17 mouse cellular contexts compared by ENCODE assay signal in the genomic region with DNA sequence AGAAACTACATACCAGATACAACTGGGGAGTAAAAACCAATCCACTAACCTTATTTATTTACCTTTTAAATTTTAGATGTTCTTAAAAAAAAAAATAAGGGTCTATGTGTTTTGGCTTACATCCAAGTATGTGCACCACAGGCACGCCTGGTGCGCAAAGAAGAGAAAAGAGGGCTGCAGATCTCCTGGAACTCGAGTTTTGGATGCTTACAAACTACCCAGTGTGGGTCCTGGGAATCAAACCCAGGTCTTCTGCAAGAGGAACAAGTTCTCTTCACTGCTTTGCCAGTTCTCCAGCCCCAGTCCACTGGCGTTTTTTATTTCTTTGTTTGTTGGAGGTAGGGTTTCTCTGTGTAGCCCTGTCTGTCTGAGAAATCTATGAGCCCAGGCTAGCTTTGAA. TPM values are rescaled to one million over a fixed set of nuclear protein-coding genes. Genes with fewer than 3 reads are reported as not detected.
A peak's percentile ranks its signal among the peaks of the same experiment; 100 is the strongest.
DNase-seq lines count a peak whose midpoint lies in the region; ATAC-seq lines count a peak whose summit lies in the region.
"Had no signal": no experiment of that assay in that cellular context is flagged by ENCODE, and none has a peak within 500 bp of the region (broad histone marks: within the 10 kb centered on the region; RNA-seq: fewer than 3 reads in every experiment).

No protein-coding gene starts in this region.

- 77% methylated on average over 4 of the region's 4 CpGs for WGBS in forebrain, embryonic 13.5 days
- 87% methylated on average over 4 of the region's 4 CpGs for WGBS in forebrain, embryonic 11.5 days
- 82% methylated on average over 4 of the region's 4 CpGs for WGBS in hindbrain, embryonic 16.5 days
- 92% methylated on average over 4 of the region's 4 CpGs for WGBS in hindbrain, embryonic 13.5 days
- 78% methylated on average over 4 of the region's 4 CpGs for WGBS in neural tube, embryonic 13.5 days

- DNase-seq in forebrain, embryonic 11.5 days (ENCODE audit: low spot score), result no peak
- DNase-seq in neural tube, embryonic 10.5 days (ENCODE audit: extremely low spot score, low spot score), result no peak
- DNase-seq: adrenal gland, postnatal 14 days; cerebellum, adult 2 months; gastrocnemius, postnatal 36 days; heart, adult 11 months; heart, postnatal 36 days had no signal

- peak overlapping the region; percentile 78 for H3K27ac ChIP-seq in forebrain, embryonic 13.5 days
- no peak overlapping the region for H3K27ac ChIP-seq in forebrain, embryonic 11.5 days (ENCODE audit: low read depth, low read length)
- peak overlapping the region; percentile 48; the same call in 1 of the 2 replicates for H3K27ac ChIP-seq in hindbrain, embryonic 16.5 days (ENCODE audit: low read depth, low read length)
- H3K27ac ChIP-seq in hindbrain, embryonic 13.5 days, result no peak overlapping the region; the same call in 1 of the 2 replicates
- 0 out of 2 replicates have a peak overlapping the region, but pooled peaks have one; percentile 7 for H3K27ac ChIP-seq in neural tube, embryonic 13.5 days (replicated peaks)
- H3K27ac ChIP-seq: embryonic facial prominence, embryonic 12.5 days; heart, embryonic 13.5 days; hindbrain, postnatal 0 days had no signal

- no peaks in the 10 kb centered on the region for H3K9me3 ChIP-seq in forebrain, embryonic 13.5 days (replicated peaks)
- H3K9me3 ChIP-seq in forebrain, embryonic 11.5 days (ENCODE audit: control insufficient read depth, low read length), result no peaks in the 10 kb centered on the region
- no peaks in the 10 kb centered on the region for H3K9me3 ChIP-seq in hindbrain, embryonic 16.5 days (ENCODE audit: control insufficient read depth, low read length)
- H3K9me3 ChIP-seq in hindbrain, embryonic 13.5 days, result no peaks in the 10 kb centered on the region
- no peaks in the 10 kb centered on the region for H3K9me3 ChIP-seq in neural tube, embryonic 13.5 days
- H3K9me3 ChIP-seq: embryonic facial prominence, embryonic 12.5 days; heart, embryonic 13.5 days had no signal

- H3K4me2 ChIP-seq in forebrain, embryonic 13.5 days, result no peak overlapping the region
- no peak overlapping the region for H3K4me2 ChIP-seq in forebrain, embryonic 11.5 days (ENCODE audit: low read depth, low read length, severe bottlenecking)
- no peak overlapping the region for H3K4me2 ChIP-seq in hindbrain, embryonic 16.5 days (ENCODE audit: low read length)
- H3K4me2 ChIP-seq in hindbrain, embryonic 13.5 days, result no peak overlapping the region
- H3K4me2 ChIP-seq in neural tube, embryonic 13.5 days, result no peak overlapping the region
- H3K4me2 ChIP-seq: embryonic facial prominence, embryonic 12.5 days; heart, embryonic 13.5 days had no signal

- no peak overlapping the region for H3K9ac ChIP-seq in forebrain, embryonic 13.5 days
- H3K9ac ChIP-seq in forebrain, embryonic 11.5 days (ENCODE audit: low read length), result no peak overlapping the region
- H3K9ac ChIP-seq in hindbrain, embryonic 16.5 days (ENCODE audit: low read depth, low read length), result no peak overlapping the region
- H3K9ac ChIP-seq in hindbrain, embryonic 13.5 days, result no peak overlapping the region
- no peak overlapping the region for H3K9ac ChIP-seq in neural tube, embryonic 13.5 days
- H3K9ac ChIP-seq: embryonic facial prominence, embryonic 12.5 days; heart, embryonic 13.5 days had no signal

- ATAC-seq in forebrain, embryonic 13.5 days, result no peak
- ATAC-seq in forebrain, embryonic 11.5 days (replicated peaks; ENCODE audit: low FRiP score), result no peak
- no peak for ATAC-seq in hindbrain, embryonic 16.5 days
- no peak for ATAC-seq in hindbrain, embryonic 13.5 days (ENCODE audit: low FRiP score)
- ATAC-seq in neural tube, embryonic 13.5 days (ENCODE audit: low read depth), result no peak
- ATAC-seq: activated CD4-positive, CD25-positive, alpha-beta regulatory T cell, adult 4 months; hindbrain, postnatal 0 days; Patski had no signal

- H3K4me3 ChIP-seq in forebrain, embryonic 13.5 days, result no peak overlapping the region
- H3K4me3 ChIP-seq in forebrain, embryonic 11.5 days (ENCODE audit: low read depth, low read length), result no peak overlapping the region
- no peak overlapping the region for H3K4me3 ChIP-seq in hindbrain, embryonic 16.5 days (ENCODE audit: low read length)
- no peak overlapping the region for H3K4me3 ChIP-seq in hindbrain, embryonic 13.5 days
- no peak overlapping the region for H3K4me3 ChIP-seq in neural tube, embryonic 13.5 days
- H3K4me3 ChIP-seq: embryonic facial prominence, embryonic 12.5 days; heart, embryonic 13.5 days had no signal

- H3K27me3 ChIP-seq in forebrain, embryonic 13.5 days, result no peaks in the 10 kb centered on the region
- H3K27me3 ChIP-seq in forebrain, embryonic 11.5 days (ENCODE audit: control insufficient read depth, insufficient read depth, low read length), result no peaks in the 10 kb centered on the region
- no peaks in the 10 kb centered on the region for H3K27me3 ChIP-seq in hindbrain, embryonic 16.5 days (replicated peaks; ENCODE audit: control insufficient read depth, insufficient read depth, low read length)
- H3K27me3 ChIP-seq in hindbrain, embryonic 13.5 days, result no peaks in the 10 kb centered on the region
- no peaks in the 10 kb centered on the region for H3K27me3 ChIP-seq in neural tube, embryonic 13.5 days
- H3K27me3 ChIP-seq: CH12.LX; embryonic facial prominence, embryonic 12.5 days; heart, embryonic 13.5 days; Patski had no signal

- H3K4me1 ChIP-seq in forebrain, embryonic 13.5 days, result no peaks in the 10 kb centered on the region
- H3K4me1 ChIP-seq in forebrain, embryonic 11.5 days (replicated peaks; ENCODE audit: control insufficient read depth, insufficient read depth, low read length), result no peaks in the 10 kb centered on the region
- H3K4me1 ChIP-seq in hindbrain, embryonic 16.5 days (ENCODE audit: control insufficient read depth, insufficient read depth, low read depth, low read length), result no peaks in the 10 kb centered on the region
- no peaks in the 10 kb centered on the region for H3K4me1 ChIP-seq in hindbrain, embryonic 13.5 days (replicated peaks)
- H3K4me1 ChIP-seq in neural tube, embryonic 13.5 days (replicated peaks), result no peaks in the 10 kb centered on the region
- H3K4me1 ChIP-seq: embryonic facial prominence, embryonic 12.5 days; heart, embryonic 13.5 days had no signal

- peaks cover 38% of the 10 kb centered on the region for H3K36me3 ChIP-seq in forebrain, embryonic 13.5 days (ENCODE audit: poor library complexity, severe bottlenecking)
- no peaks in the 10 kb centered on the region; the same call in 1 of the 2 replicates for H3K36me3 ChIP-seq in forebrain, embryonic 11.5 days (ENCODE audit: control insufficient read depth, insufficient read depth, low read length)
- H3K36me3 ChIP-seq in hindbrain, embryonic 16.5 days (ENCODE audit: control insufficient read depth, insufficient read depth, low read length), result no peaks in the 10 kb centered on the region
- peaks cover 7% of the 10 kb centered on the region; the same call in 1 of the 2 replicates for H3K36me3 ChIP-seq in hindbrain, embryonic 13.5 days
- 0 out of 2 replicates have a peak, but pooled peaks cover 10% of the 10 kb centered on the region for H3K36me3 ChIP-seq in neural tube, embryonic 13.5 days

RNA-seq across cellular contexts. Expression of a gene that starts 25.1 kb away (rescaled TPM):
- 11.3 and 12.5 TPM in 2 replicates for polyA plus RNA-seq in forebrain, embryonic 13.5 days (2015; fragmentation: Nextera tagmentation; extraction: Ambion mirVana)
- polyA plus RNA-seq in forebrain, embryonic 11.5 days (2014; fragmentation: Nextera tagmentation; extraction: Ambion mirVana), result 27.8 and 32.1 TPM in 2 replicates
- 2.0 and 3.0 TPM in 2 replicates for polyA plus RNA-seq in hindbrain, embryonic 16.5 days (2015; fragmentation: Nextera tagmentation; extraction: Ambion mirVana)
- polyA plus RNA-seq in hindbrain, embryonic 13.5 days (2015; fragmentation: Nextera tagmentation; extraction: Ambion mirVana), result 2.9 TPM in 2 replicates
- 3.0 and 3.2 TPM in 2 replicates for polyA plus RNA-seq in neural tube, embryonic 13.5 days (2015; fragmentation: Nextera tagmentation; extraction: Ambion mirVana)

RNA-seq across cellular contexts. Expression of a gene that starts 25.3 kb away (rescaled TPM):
- polyA plus RNA-seq in forebrain, embryonic 13.5 days (2015; fragmentation: Nextera tagmentation; extraction: Ambion mirVana), result 104 and 117 TPM in 2 replicates
- 96.0 and 97.1 TPM in 2 replicates for polyA plus RNA-seq in forebrain, embryonic 11.5 days (2014; fragmentation: Nextera tagmentation; extraction: Ambion mirVana)
- 80.5 and 93.2 TPM in 2 replicates for polyA plus RNA-seq in hindbrain, embryonic 16.5 days (2015; fragmentation: Nextera tagmentation; extraction: Ambion mirVana)
- 98.7 and 104 TPM in 2 replicates for polyA plus RNA-seq in hindbrain, embryonic 13.5 days (2015; fragmentation: Nextera tagmentation; extraction: Ambion mirVana)
- polyA plus RNA-seq in neural tube, embryonic 13.5 days (2015; fragmentation: Nextera tagmentation; extraction: Ambion mirVana), result 99.4 and 107 TPM in 2 replicates

RNA-seq across cellular contexts. Expression of a gene that starts 55.4 kb away (rescaled TPM):
- polyA plus RNA-seq in forebrain, embryonic 13.5 days (2015; fragmentation: Nextera tagmentation; extraction: Ambion mirVana), result 1.1 and 1.3 TPM in 2 replicates
- polyA plus RNA-seq in forebrain, embryonic 11.5 days (2014; fragmentation: Nextera tagmentation; extraction: Ambion mirVana), result 3.0 and 3.3 TPM in 2 replicates
- 4.4 and 4.9 TPM in 2 replicates for polyA plus RNA-seq in hindbrain, embryonic 16.5 days (2015; fragmentation: Nextera tagmentation; extraction: Ambion mirVana)
- polyA plus RNA-seq in hindbrain, embryonic 13.5 days (2015; fragmentation: Nextera tagmentation; extraction: Ambion mirVana), result 3.4 and 4.1 TPM in 2 replicates
- polyA plus RNA-seq in neural tube, embryonic 13.5 days (2015; fragmentation: Nextera tagmentation; extraction: Ambion mirVana), result 3.5 and 4.9 TPM in 2 replicates

Comparison
In these comparisons a context has a peak if more than half of its experiments do, and no peak if none do; other contexts are left out.
1. H3K27ac ChIP-seq: peak in forebrain, embryonic 13.5 days (single experiment), hindbrain, embryonic 16.5 days (single experiment) and neural tube, embryonic 13.5 days (single experiment); none in forebrain, embryonic 11.5 days (single experiment) and hindbrain, embryonic 13.5 days (single experiment).